Mouse (Mus musculus): Measurements from ENCODE around the gene Ltbp3.

DNA sequence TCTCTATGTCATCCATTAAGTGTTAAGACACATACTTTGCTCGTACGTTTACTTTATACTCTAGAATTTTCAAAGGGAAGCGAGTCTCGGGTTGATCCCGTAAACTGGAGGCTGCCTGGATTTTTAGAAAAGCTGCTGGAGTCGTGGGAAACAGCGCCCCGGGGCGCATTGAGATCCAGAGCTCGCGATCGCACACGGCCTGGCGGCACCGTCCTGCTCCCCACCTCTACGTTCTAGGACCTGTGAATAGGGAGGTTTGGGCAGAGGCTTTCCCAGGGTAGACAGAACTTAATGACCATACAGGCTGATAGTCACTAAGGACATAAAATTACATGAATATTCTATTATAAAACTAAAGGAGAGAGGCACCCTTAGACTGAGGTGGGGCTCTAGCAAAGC lies 63.2 kb downstream of the Ltbp3 start:
- no peak; the same call in none of the 2 replicates for TF ChIP-seq POLR2A (IDR thresholded peaks at IDR 0.05; ENCODE audit: low read depth, low read length)
- TF ChIP-seq CTCF (IDR thresholded peaks at IDR 0.05; ENCODE audit: borderline replicate concordance, insufficient read depth, low read length) = no peak

All from embryonic fibroblast, embryonic 13.5 days (primary cell).